Mouse (Mus musculus) limb, embryonic 15.5 days (tissue): ENCODE data around the gene Abcc8. TPM values are rescaled to one million over a fixed set of nuclear protein-coding genes. Genes with fewer than 3 reads are reported as not detected.

ENCODE experiments used
- ATAC-seq: fragments of 200-750 bp; cut with Nextera tagmentation; 2 replicates; pipeline ENCODE4 v1.8.0; 2017; ENCODE audit warnings: low read depth, moderate TSS enrichment; ENCODE audit not compliant: insufficient number of reproducible peaks, low FRiP score, low TSS enrichment
- H3K27ac ChIP-seq: fragments of 300-500 bp; sonication (generic); 2 replicates; pipeline ENCODE4 v1.5.1; 2015; ENCODE audit warnings: moderate library complexity, mild to moderate bottlenecking, inconsistent platforms
- H3K27me3 ChIP-seq: fragments of 300-500 bp; sonication (generic); 2 replicates; pipeline ENCODE4 v1.6.1; 2015; ENCODE audit warnings: inconsistent platforms
- H3K36me3 ChIP-seq: fragments of 300-500 bp; sonication (generic); 2 replicates; pipeline ENCODE4 v1.6.1; 2015; ENCODE audit warnings: inconsistent platforms
- H3K4me1 ChIP-seq: fragments of 300-500 bp; sonication (generic); 2 replicates; pipeline ENCODE4 v1.6.1; 2015; ENCODE audit warnings: inconsistent platforms
- H3K4me2 ChIP-seq: fragments of 300-500 bp; sonication (generic); 2 replicates; pipeline ENCODE4 v1.6.1; 2015; ENCODE audit warnings: mild to moderate bottlenecking, inconsistent platforms
- H3K4me3 ChIP-seq: fragments of 300-500 bp; sonication (generic); 2 replicates; pipeline ENCODE4 v1.5.1; 2015; ENCODE audit warnings: mild to moderate bottlenecking, inconsistent platforms
- H3K9ac ChIP-seq: fragments of 300-500 bp; sonication (generic); 2 replicates; pipeline ENCODE4 v1.6.1; 2015; ENCODE audit warnings: inconsistent platforms
- H3K9me3 ChIP-seq: fragments of 300-500 bp; sonication (generic); 2 replicates; pipeline ENCODE4 v1.6.1; 2016; ENCODE audit warnings: inconsistent platforms
- WGBS: fragments of 180-500 bp; shearing (Covaris S2); methylation state at CpG from one replicate; pipeline ENCODE4 v1.1.7; 2015; 5-methylcytosine and 5-hydroxymethylcytosine counted together
- polyA plus RNA-seq: library from polyadenylated mRNA; unstranded; fragments of >200 nt; fragmentation: Nextera tagmentation; extraction: Ambion mirVana; gene quantifications from 2 replicates; pipeline ENCODE4 v1.2.1, GENCODE M21; 2015

Abcc8 gene
- polyA plus RNA-seq, 1 experiment from 2014 or later = 1.0 TPM

GRCm38 (mm10) chr7:46103075-46103591 is 76.7 kb downstream of the Abcc8 start:
- H3K36me3 ChIP-seq = no peaks in the 10 kb centered on the region
- H3K9me3 ChIP-seq = no peaks in the 10 kb centered on the region
- H3K4me1 ChIP-seq = peaks cover 10% of the 10 kb centered on the region
- 76% methylated on average over 8 of the region's 8 CpGs for WGBS
- no peak overlapping the region for H3K9ac ChIP-seq
- H3K27me3 ChIP-seq = peaks cover 25% of the 10 kb centered on the region
- ATAC-seq = no peak
- no peak overlapping the region for H3K4me3 ChIP-seq
- no peak overlapping the region for H3K27ac ChIP-seq
- no peak overlapping the region for H3K4me2 ChIP-seq

DNA sequence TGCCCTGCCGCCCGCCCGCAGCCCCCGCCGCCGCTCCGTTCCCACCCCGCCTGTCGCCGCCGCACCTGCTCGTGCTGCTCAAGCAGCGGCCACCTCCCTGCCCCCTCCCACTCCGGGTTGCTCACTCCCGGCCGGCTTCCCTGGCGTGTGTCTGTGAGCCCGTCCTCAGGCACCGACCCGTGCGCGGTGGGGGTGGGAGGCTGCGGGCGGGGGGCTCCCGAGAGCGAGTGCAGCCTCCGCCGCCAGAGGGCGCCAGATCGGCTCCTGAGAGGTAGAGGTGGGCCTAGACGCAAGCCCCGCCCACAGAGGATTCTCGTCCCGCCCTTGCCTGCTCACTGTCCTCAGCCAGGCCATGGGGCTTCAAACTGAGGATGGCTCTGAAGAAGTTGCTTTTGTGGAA is 79.3 kb downstream of the Abcc8 start, which contains the start of gene Kcnj11:
Kcnj11 (minus strand) TSS at position 202 of the 400 bp plus-strand sequence.
- Histone ChIP-seq H3K4me2 (peak within 1 kb of the TSS; percentile 95), H3K9me3 (no peaks in the 10 kb centered on the region), H3K9ac (peak within 1 kb of the TSS; percentile 23; the same call in 1 of the 2 replicates), H3K27me3 (peaks cover 33% of the 10 kb centered on the region), H3K4me1 (peaks cover 10% of the 10 kb centered on the region), H3K27ac (no peak within 1 kb of the TSS), H3K36me3 (no peaks in the 10 kb centered on the region), H3K4me3 (peak within 1 kb of the TSS; percentile 49)
- WGBS = 0% methylated on average over 33 of the region's 34 CpGs
- peak; percentile 52; the same call in 1 of the 2 replicates for ATAC-seq

GRCm38 (mm10) chr7:46099682-46100081 is 80.2 kb downstream of the Abcc8 start:
- Histone ChIP-seq H3K9me3 (no peaks in the 10 kb centered on the region), H3K27me3 (peaks cover 39% of the 10 kb centered on the region), H3K4me2 (no peak overlapping the region), H3K36me3 (no peaks in the 10 kb centered on the region), H3K4me3 (peak overlapping the region; percentile 49; the same call in 1 of the 2 replicates), H3K4me1 (peaks cover 10% of the 10 kb centered on the region), H3K27ac (no peak overlapping the region), H3K9ac (no peak overlapping the region)
- WGBS = 81% methylated on average over 13 of the region's 13 CpGs
- no peak for ATAC-seq

DNA sequence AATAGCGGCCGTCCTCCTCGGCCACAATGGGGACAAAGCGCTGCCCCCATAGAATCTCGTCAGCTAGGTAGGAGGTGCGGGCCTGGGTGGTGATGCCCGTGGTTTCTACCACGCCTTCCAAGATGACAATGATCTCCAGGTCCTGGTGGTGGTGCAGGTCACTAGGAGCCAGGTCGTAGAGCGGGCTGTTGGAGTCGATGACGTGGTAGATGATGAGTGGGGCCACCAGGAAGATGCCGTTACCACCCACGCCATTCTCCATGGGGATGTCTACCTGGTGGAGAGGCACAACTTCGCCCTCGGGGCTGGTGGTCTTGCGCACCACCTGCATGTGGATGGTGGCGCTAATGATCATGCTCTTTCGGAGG is 80.9 kb downstream of the Abcc8 start:
- ATAC-seq = no peak
- Histone ChIP-seq H3K36me3 (no peaks in the 10 kb centered on the region), H3K4me3 (no peak overlapping the region)

GRCm38 (mm10) chr7:46098221-46098918 is 81.5 kb downstream of the Abcc8 start:
- WGBS = 75% methylated on average over 19 of the region's 19 CpGs
- Histone ChIP-seq H3K4me1 (peaks cover 7% of the 10 kb centered on the region), H3K4me3 (no peak overlapping the region), H3K36me3 (no peaks in the 10 kb centered on the region), H3K4me2 (no peak overlapping the region), H3K9ac (no peak overlapping the region), H3K27ac (no peak overlapping the region), H3K27me3 (peaks cover 39% of the 10 kb centered on the region), H3K9me3 (no peaks in the 10 kb centered on the region)
- ATAC-seq = no peak

More for the DNA sequence above, 80.9 kb downstream of the Abcc8 start:
- Histone ChIP-seq H3K4me2 (no peak overlapping the region), H3K9me3 (no peaks in the 10 kb centered on the region), H3K4me1 (peaks cover 7% of the 10 kb centered on the region), H3K27me3 (peaks cover 39% of the 10 kb centered on the region), H3K27ac (no peak overlapping the region), H3K9ac (no peak overlapping the region)
- 92% methylated on average over 19 of the region's 19 CpGs for WGBS

DNA sequence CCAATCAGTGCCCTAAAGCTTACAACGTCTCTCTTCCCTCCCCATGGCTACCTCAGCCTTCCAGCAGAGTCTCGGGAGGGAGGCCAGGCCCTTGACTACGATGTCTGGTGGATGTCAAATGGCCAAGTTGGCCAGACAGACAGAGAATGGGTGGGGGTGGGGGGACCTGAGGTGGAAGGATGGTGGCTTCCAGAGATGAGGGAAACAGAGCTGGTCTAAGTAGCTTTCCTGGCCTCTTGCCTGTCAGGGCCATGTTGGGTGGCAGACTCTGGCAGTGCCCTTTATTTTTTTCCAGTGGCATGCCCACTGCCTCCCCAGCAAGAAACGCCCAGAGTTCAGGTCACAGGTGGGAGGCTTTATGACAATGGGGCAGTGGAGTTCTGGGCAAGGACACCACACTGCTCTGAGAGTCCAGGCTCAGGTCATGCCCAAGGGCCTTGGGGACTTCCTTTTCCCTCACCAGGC is 82.5 kb downstream of the Abcc8 start:
- Histone ChIP-seq H3K4me1 (peaks cover 7% of the 10 kb centered on the region), H3K4me2 (no peak overlapping the region), H3K9me3 (no peaks in the 10 kb centered on the region), H3K27ac (no peak overlapping the region), H3K4me3 (no peak overlapping the region), H3K27me3 (peaks cover 39% of the 10 kb centered on the region), H3K9ac (no peak overlapping the region), H3K36me3 (no peaks in the 10 kb centered on the region)
- 45% methylated on average over 4 of the region's 4 CpGs for WGBS
- no peak for ATAC-seq

- 5% methylated on average over 4 of the region's 4 CpGs for WGBS
- no peak for ATAC-seq
- Histone ChIP-seq H3K9ac (no peak overlapping the region), H3K4me1 (peaks cover 7% of the 10 kb centered on the region), H3K9me3 (no peaks in the 10 kb centered on the region), H3K27ac (no peak overlapping the region), H3K36me3 (no peaks in the 10 kb centered on the region), H3K4me3 (no peak overlapping the region), H3K4me2 (no peak overlapping the region), H3K27me3 (peaks cover 39% of the 10 kb centered on the region)
Measured at GRCm38 (mm10) chr7:46096136-46096535, 83.7 kb downstream of the Abcc8 start.

DNA sequence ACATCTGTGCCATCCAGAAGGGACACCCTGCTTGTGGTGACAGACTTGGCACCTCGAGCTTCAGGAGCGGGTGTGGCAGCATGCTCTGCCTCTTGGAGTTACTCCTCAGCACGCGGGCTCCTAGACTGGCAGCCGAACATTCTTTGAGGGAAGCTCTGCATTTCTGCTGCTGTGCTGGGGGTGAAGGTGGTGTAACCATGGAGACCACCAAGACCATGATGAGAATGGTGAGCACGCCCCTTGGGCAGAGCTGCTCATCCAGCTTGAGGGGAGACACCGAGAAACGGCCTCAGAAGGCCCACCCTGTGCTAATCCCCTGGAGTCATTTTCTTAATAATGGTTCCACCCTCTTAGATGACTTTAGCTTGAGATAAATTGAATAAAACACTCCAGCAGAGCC is 87.0 kb downstream of the Abcc8 start:
- WGBS = 49% methylated on average over 8 of the region's 8 CpGs
- no peak for ATAC-seq

GRCm38 (mm10) chr7:46088241-46088640 is 91.6 kb downstream of the Abcc8 start:
- H3K27me3 ChIP-seq = no peaks in the 10 kb centered on the region; the same call in 1 of the 2 replicates
- peaks cover 12% of the 10 kb centered on the region for H3K36me3 ChIP-seq
- no peak overlapping the region for H3K9ac ChIP-seq
- H3K27ac ChIP-seq = no peak overlapping the region
- no peaks in the 10 kb centered on the region for H3K9me3 ChIP-seq
- 91% methylated on average over 6 of the region's 6 CpGs for WGBS
- H3K4me1 ChIP-seq = no peaks in the 10 kb centered on the region
- no peak for ATAC-seq
- no peak overlapping the region for H3K4me2 ChIP-seq
- H3K4me3 ChIP-seq = no peak overlapping the region

More for the DNA sequence above, 87.0 kb downstream of the Abcc8 start:
- H3K9ac ChIP-seq = no peak overlapping the region
- H3K4me2 ChIP-seq = no peak overlapping the region
- no peak overlapping the region for H3K27ac ChIP-seq
- H3K36me3 ChIP-seq = no peaks in the 10 kb centered on the region
- no peak overlapping the region for H3K4me3 ChIP-seq
- H3K27me3 ChIP-seq = peaks cover 13% of the 10 kb centered on the region; the same call in 1 of the 2 replicates
- no peaks in the 10 kb centered on the region for H3K4me1 ChIP-seq
- H3K9me3 ChIP-seq = no peaks in the 10 kb centered on the region

- no peak overlapping the region for H3K4me3 ChIP-seq
Measured at GRCm38 (mm10) chr7:46086378-46086777, 93.5 kb downstream of the Abcc8 start.

GRCm38 (mm10) chr7:46084839-46085513 is 94.9 kb downstream of the Abcc8 start:
- Histone ChIP-seq H3K27me3 (no peaks in the 10 kb centered on the region), H3K4me1 (no peaks in the 10 kb centered on the region), H3K9ac (no peak overlapping the region), H3K36me3 (peaks cover 44% of the 10 kb centered on the region), H3K9me3 (no peaks in the 10 kb centered on the region), H3K27ac (no peak overlapping the region), H3K4me2 (no peak overlapping the region), H3K4me3 (no peak overlapping the region)
- ATAC-seq = no peak
- 65% methylated on average over 16 of the region's 16 CpGs for whole genome bisulfite sequencing

More at GRCm38 (mm10) chr7:46086378-46086777, 93.5 kb downstream of the Abcc8 start:
- H3K4me1 ChIP-seq = no peaks in the 10 kb centered on the region
- H3K27me3 ChIP-seq = no peaks in the 10 kb centered on the region
- no peak overlapping the region for H3K9ac ChIP-seq
- H3K9me3 ChIP-seq = no peaks in the 10 kb centered on the region
- H3K36me3 ChIP-seq = peaks cover 30% of the 10 kb centered on the region
- H3K4me2 ChIP-seq = no peak overlapping the region
- ATAC-seq = no peak
- 81% methylated on average over 6 of the region's 6 CpGs for WGBS
- no peak overlapping the region for H3K27ac ChIP-seq

GRCm38 (mm10) chr7:46084024-46084423 is 95.8 kb downstream of the Abcc8 start:
- H3K36me3 ChIP-seq = peaks cover 54% of the 10 kb centered on the region
- no peaks in the 10 kb centered on the region for H3K4me1 ChIP-seq
- no peaks in the 10 kb centered on the region for H3K9me3 ChIP-seq
- no peak overlapping the region for H3K27ac ChIP-seq
- no peaks in the 10 kb centered on the region for H3K27me3 ChIP-seq
- no peak overlapping the region for H3K9ac ChIP-seq
- ATAC-seq = no peak
- WGBS = 88% methylated on average over 10 of the region's 10 CpGs
- no peak overlapping the region for H3K4me3 ChIP-seq
- H3K4me2 ChIP-seq = no peak overlapping the region
